17 mouse cellular contexts compared by ENCODE assay signal in genomic region chr6:15268136-15268535, GRCm38 (mm10).
"Had no signal": no experiment of that assay in that cellular context is flagged by ENCODE, and none has a peak within 500 bp of the region (broad histone marks: within the 10 kb centered on the region; RNA-seq: fewer than 3 reads in every experiment).

No protein-coding gene starts in this region.

- DNase-seq: liver, postnatal 0 days; lung, adult 2 months; lung, postnatal 14 days; lung, postnatal 36 days; right cerebral cortex, postnatal 14 days; thymus, adult 2 months; thymus, postnatal 25 days had no signal

- H3K9me3 ChIP-seq: liver, embryonic 15.5 days; lung, embryonic 15.5 days; megakaryocyte, embryonic 14.5 days; midbrain, embryonic 13.5 days; neural tube, embryonic 12.5 days; stomach, embryonic 15.5 days had no signal

- H3K36me3 ChIP-seq: liver, embryonic 15.5 days; lung, embryonic 15.5 days; midbrain, embryonic 13.5 days; neural tube, embryonic 12.5 days; stomach, embryonic 15.5 days had no signal

- H3K4me2 ChIP-seq: liver, embryonic 15.5 days; lung, embryonic 15.5 days; midbrain, embryonic 11.5 days; midbrain, embryonic 13.5 days; neural tube, embryonic 12.5 days; stomach, embryonic 15.5 days had no signal

- H3K4me3 ChIP-seq: liver, embryonic 15.5 days; lung, embryonic 15.5 days; megakaryocyte, embryonic 14.5 days; midbrain, embryonic 13.5 days; neural tube, embryonic 12.5 days; stomach, embryonic 15.5 days had no signal

- H3K9ac ChIP-seq: liver, embryonic 15.5 days; liver, postnatal 0 days; lung, embryonic 15.5 days; midbrain, embryonic 13.5 days; neural tube, embryonic 12.5 days; stomach, embryonic 15.5 days had no signal

- H3K27me3 ChIP-seq: liver, embryonic 15.5 days; lung, embryonic 15.5 days; megakaryocyte, embryonic 14.5 days; midbrain, embryonic 13.5 days; neural tube, embryonic 12.5 days; stomach, embryonic 15.5 days had no signal

- H3K27ac ChIP-seq: liver, embryonic 15.5 days; lung, embryonic 15.5 days; macrophage; midbrain, embryonic 13.5 days; neural tube, embryonic 12.5 days; stomach, embryonic 15.5 days; stomach, postnatal 0 days had no signal

- H3K4me1 ChIP-seq: liver, embryonic 15.5 days; lung, embryonic 15.5 days; megakaryocyte, embryonic 14.5 days; midbrain, embryonic 13.5 days; neural tube, embryonic 12.5 days; stomach, embryonic 15.5 days had no signal

- ATAC-seq: liver, postnatal 0 days; lung, postnatal 0 days; midbrain, embryonic 13.5 days had no signal
